Mouse (Mus musculus): ENCODE results near the gene Dock4. TPM values are rescaled to one million over a fixed set of nuclear protein-coding genes. Genes with fewer than 3 reads are reported as not detected.
A peak's percentile ranks its signal among the peaks of the same experiment; 100 is the strongest.

The Dock4 gene
- polyA plus RNA-seq, 1 experiment = 2.6 TPM

DNA sequence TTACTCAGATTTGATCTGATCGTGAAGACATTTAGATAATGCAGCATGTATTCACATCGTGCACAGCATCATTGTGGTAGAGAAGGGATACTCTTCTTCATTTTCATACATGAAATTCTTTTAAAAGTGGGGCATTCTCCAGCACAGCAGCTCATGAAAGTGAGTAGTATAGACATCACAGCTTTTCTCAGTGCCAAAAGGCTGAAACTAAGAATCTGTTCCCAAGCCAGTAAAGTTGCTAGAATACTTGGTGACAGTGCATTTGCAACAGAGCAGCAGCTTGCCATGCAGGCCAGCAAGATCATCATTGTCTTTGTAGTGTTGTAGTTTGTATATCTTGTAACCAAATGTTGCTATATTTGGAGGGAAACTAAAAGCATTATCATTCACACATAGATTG, 223.7 kb downstream of the Dock4 start:
- Histone ChIP-seq H3K27ac (ENCODE audit: control insufficient read depth, insufficient read depth, low read depth, low read length, poor library complexity) (no peak overlapping the region), H3K4me1 (ENCODE audit: control insufficient read depth, insufficient read depth, low read length) (no peaks in the 10 kb centered on the region; the same call in 1 of the 2 replicates), H3K4me3 (replicated peaks; ENCODE audit: control insufficient read depth, low read depth, low read length) (no peak overlapping the region)
- no peak for TF ChIP-seq CTCF (IDR thresholded peaks at IDR 0.05; ENCODE audit: control insufficient read depth, insufficient read depth, low read length)
- TF ChIP-seq POLR2A (IDR thresholded peaks at IDR 0.05; ENCODE audit: borderline replicate concordance, control insufficient read depth, low read depth, low read length) = no peak
- 81% methylated on average over 2 of the region's 2 CpGs for WGBS

DNA sequence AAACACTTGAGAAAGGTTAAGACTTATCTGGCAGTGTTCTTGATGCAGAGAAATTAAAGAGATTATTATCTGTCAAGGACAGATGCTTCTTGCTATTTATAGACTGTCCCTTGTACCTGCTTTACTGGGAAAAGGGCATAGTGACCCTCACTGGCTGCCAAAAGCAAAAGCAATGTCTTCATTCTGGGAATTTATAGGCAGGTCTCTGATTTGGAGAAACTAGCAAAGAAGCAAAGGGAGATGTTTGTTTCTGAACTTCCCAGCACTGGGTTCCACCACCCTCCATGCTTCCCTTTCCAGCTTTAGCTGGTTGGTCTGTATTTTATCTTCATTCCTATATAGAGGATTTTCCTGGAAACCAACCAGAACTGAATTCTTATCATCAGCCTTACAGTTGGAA, 225.0 kb downstream of the Dock4 start:
- H3K4me1 ChIP-seq (ENCODE audit: control insufficient read depth, insufficient read depth, low read length) = no peaks in the 10 kb centered on the region; the same call in 1 of the 2 replicates
- no peak overlapping the region for H3K4me3 ChIP-seq (replicated peaks; ENCODE audit: control insufficient read depth, low read depth, low read length)
- TF ChIP-seq CTCF (IDR thresholded peaks at IDR 0.05; ENCODE audit: control insufficient read depth, insufficient read depth, low read length) (no peak), POLR2A (IDR thresholded peaks at IDR 0.05; ENCODE audit: borderline replicate concordance, control insufficient read depth, low read depth, low read length) (no peak)
- H3K27ac ChIP-seq (ENCODE audit: control insufficient read depth, insufficient read depth, low read depth, low read length, poor library complexity) = no peak overlapping the region

DNA sequence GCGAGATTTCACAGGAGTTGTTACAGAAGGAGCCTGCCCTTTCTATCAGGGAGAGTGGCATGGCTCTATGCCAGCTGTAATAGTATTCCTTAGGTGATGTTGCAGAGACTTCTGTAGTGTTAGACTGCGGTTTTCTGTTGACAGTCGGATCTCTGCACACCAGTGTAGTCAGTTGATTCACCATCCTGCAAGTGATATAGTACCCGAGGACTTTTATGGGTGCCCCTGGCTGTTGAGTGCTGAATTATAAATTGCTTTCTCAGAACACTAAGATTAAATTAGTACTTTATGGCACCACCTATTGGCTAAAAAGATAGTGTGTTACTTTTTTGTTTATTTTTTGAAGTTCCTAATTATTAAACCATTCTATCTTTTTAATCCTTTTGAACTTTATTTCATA, 234.0 kb downstream of the Dock4 start:
- Histone ChIP-seq H3K4me3 (replicated peaks; ENCODE audit: control insufficient read depth, low read depth, low read length) (no peak overlapping the region), H3K27ac (ENCODE audit: control insufficient read depth, insufficient read depth, low read depth, low read length, poor library complexity) (no peak overlapping the region), H3K4me1 (ENCODE audit: control insufficient read depth, insufficient read depth, low read length) (no peaks in the 10 kb centered on the region)
- 55% methylated on average over 4 of the region's 4 CpGs for WGBS
- no peak for TF ChIP-seq CTCF (IDR thresholded peaks at IDR 0.05; ENCODE audit: control insufficient read depth, insufficient read depth, low read length)
- TF ChIP-seq POLR2A (IDR thresholded peaks at IDR 0.05; ENCODE audit: borderline replicate concordance, control insufficient read depth, low read depth, low read length) = no peak

DNA sequence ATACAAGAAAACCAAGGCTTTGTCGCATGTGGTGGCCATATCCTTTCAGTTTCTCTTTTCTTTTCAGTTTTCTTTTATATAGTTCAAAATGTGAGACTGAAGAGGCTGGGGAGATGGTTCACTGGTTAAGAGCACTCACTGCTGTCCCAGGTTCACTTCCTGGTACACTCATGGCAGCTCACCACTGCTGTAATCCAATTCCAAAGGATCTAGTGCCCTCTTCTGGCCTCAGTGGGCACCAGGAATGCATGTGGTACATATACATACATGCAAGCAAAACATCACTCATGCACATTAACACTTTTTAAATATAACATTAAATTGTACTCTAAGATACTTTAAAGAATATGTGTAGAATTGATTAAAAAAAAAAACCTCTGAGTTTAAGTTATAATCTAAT, 234.8 kb downstream of the Dock4 start:
- no peaks in the 10 kb centered on the region for H3K4me1 ChIP-seq (ENCODE audit: control insufficient read depth, insufficient read depth, low read length)
- no peak overlapping the region for H3K27ac ChIP-seq (ENCODE audit: control insufficient read depth, insufficient read depth, low read depth, low read length, poor library complexity)
- 82% methylated on average over 1 of the region's 1 CpGs for WGBS

DNA sequence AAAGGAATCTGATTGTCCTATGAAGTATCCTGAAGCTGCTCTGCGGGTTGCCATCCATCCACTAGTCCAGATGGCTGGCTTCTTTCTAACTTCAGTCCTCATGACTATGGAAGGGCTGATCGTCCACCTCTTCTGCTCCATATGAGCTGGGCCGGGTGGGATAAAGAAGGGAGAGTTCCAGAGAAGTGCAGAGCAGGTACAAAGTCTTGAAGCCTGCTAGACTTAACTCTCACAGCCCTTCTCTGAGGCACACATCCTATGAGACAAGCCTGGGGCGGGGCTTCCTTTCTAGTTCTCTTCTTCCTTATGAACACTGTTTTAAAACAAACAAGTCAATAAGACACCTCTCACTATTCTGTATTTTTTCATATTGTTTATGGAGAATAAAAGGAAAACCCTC, 245.7 kb downstream of the Dock4 start:
- 82% methylated on average over 4 of the region's 4 CpGs for WGBS
- Histone ChIP-seq H3K4me1 (ENCODE audit: control insufficient read depth, insufficient read depth, low read length) (no peaks in the 10 kb centered on the region), H3K27ac (ENCODE audit: control insufficient read depth, insufficient read depth, low read depth, low read length, poor library complexity) (no peak overlapping the region), H3K4me3 (replicated peaks; ENCODE audit: control insufficient read depth, low read depth, low read length) (no peak overlapping the region)
- TF ChIP-seq POLR2A (IDR thresholded peaks at IDR 0.05; ENCODE audit: borderline replicate concordance, control insufficient read depth, low read depth, low read length) (no peak), CTCF (IDR thresholded peaks at IDR 0.05; ENCODE audit: control insufficient read depth, insufficient read depth, low read length) (no peak)

More for the DNA sequence above, 234.8 kb downstream of the Dock4 start:
- TF ChIP-seq POLR2A (IDR thresholded peaks at IDR 0.05; ENCODE audit: borderline replicate concordance, control insufficient read depth, low read depth, low read length) (no peak), CTCF (IDR thresholded peaks at IDR 0.05; ENCODE audit: control insufficient read depth, insufficient read depth, low read length) (peak; percentile 61)
- no peak overlapping the region for H3K4me3 ChIP-seq (replicated peaks; ENCODE audit: control insufficient read depth, low read depth, low read length)

DNA sequence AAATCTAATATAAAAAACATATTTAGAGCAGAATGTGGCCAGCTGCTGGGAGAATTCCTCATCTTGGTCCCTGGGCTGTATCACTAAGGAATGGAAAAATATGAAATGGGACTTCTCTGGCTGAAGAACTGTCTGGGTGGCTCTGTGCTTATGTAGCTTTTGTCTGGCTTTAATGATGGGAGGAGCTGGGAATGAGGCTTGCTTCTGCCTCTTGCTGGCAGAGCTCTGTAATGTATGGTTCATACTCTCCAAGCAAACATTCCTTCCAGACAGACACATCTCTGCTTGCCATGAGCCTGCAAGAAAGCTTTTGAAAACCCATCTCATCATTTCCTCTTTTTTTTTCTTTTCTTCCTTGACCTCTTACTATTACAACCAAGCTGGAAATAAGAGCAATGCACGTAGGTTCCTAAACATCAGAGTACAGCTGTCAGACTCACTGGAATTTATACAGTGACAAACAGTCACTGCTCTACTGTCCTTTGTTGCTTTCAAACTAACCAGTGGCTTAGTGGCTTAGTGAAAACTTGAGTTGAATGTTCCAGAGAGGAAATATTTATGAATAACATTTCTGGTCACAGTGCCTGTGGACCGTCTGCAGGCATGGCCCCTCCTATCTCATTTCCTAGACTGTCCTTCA, 248.4 kb downstream of the Dock4 start:
- Histone ChIP-seq H3K4me1 (ENCODE audit: control insufficient read depth, insufficient read depth, low read length) (no peaks in the 10 kb centered on the region), H3K4me3 (replicated peaks; ENCODE audit: control insufficient read depth, low read depth, low read length) (no peak overlapping the region), H3K27ac (ENCODE audit: control insufficient read depth, insufficient read depth, low read depth, low read length, poor library complexity) (no peak overlapping the region)
- WGBS = 48% methylated on average over 2 of the region's 2 CpGs
- TF ChIP-seq POLR2A (IDR thresholded peaks at IDR 0.05; ENCODE audit: borderline replicate concordance, control insufficient read depth, low read depth, low read length) = no peak
- no peak for TF ChIP-seq CTCF (IDR thresholded peaks at IDR 0.05; ENCODE audit: control insufficient read depth, insufficient read depth, low read length)

DNA sequence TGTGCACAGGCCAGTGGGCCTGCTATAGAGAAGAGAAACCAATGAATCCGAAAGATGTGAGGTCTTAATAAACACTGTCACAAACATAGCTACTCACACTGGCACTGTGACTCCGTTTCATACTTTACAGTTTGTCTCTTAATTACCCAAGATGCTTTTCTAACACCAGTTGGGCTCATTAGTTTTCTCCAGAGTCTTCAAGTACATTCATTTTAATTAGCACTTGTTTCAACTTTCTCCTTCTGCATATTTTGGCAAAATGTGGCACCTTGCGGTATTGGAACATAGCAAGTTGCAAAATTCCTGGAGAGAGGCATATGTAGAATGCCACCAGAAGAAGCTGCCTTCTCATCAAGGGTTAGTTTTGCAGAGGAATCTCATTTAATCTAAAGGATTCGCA, 252.6 kb downstream of the Dock4 start:
- no peak for TF ChIP-seq POLR2A (IDR thresholded peaks at IDR 0.05; ENCODE audit: borderline replicate concordance, control insufficient read depth, low read depth, low read length)
- TF ChIP-seq CTCF (IDR thresholded peaks at IDR 0.05; ENCODE audit: control insufficient read depth, insufficient read depth, low read length) = no peak
- H3K4me3 ChIP-seq (replicated peaks; ENCODE audit: control insufficient read depth, low read depth, low read length) = no peak overlapping the region
- no peak overlapping the region for H3K27ac ChIP-seq (ENCODE audit: control insufficient read depth, insufficient read depth, low read depth, low read length, poor library complexity)
- H3K4me1 ChIP-seq (ENCODE audit: control insufficient read depth, insufficient read depth, low read length) = no peaks in the 10 kb centered on the region
- 84% methylated on average over 4 of the region's 4 CpGs for WGBS

DNA sequence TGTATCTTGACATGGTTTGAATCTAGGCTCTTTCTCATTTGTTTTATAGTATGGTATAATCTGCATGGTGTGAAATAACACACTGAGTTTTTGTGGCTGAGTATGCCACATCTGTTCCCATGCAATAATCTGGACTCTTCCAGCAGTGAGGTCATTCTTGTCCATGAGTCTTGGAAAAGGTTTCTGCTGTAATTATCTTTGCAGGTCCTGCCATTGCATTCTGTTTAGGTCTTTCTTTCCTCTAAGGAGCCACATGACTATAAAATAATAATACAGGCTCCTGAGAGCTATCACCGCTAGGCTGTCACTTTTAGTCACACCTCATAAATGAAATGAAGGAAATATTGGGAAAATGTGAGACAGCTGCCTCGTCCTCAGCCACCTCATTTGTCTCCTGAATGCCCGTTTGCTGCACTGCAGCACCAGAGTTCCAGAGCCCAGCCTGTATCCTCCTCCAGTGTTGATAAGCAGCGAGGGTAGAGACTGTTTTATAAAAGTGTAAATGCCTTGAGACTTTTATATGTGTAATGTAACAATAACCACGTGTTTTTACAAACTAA, 256.6 kb downstream of the Dock4 start:
- 72% methylated on average over 5 of the region's 5 CpGs for WGBS
- no peak for TF ChIP-seq CTCF (IDR thresholded peaks at IDR 0.05; ENCODE audit: control insufficient read depth, insufficient read depth, low read length)
- TF ChIP-seq POLR2A (IDR thresholded peaks at IDR 0.05; ENCODE audit: borderline replicate concordance, control insufficient read depth, low read depth, low read length) = no peak
- H3K27ac ChIP-seq (ENCODE audit: control insufficient read depth, insufficient read depth, low read depth, low read length, poor library complexity) = no peak overlapping the region
- H3K4me1 ChIP-seq (ENCODE audit: control insufficient read depth, insufficient read depth, low read length) = no peaks in the 10 kb centered on the region
- no peak overlapping the region for H3K4me3 ChIP-seq (replicated peaks; ENCODE audit: control insufficient read depth, low read depth, low read length)

Data from bone marrow, adult 2 months (tissue).